Mouse (Mus musculus) T-helper 17 cell (primary cell): Measurements from ENCODE around the gene Coa3.

Source experiments
- in situ Hi-C, 2 experiments: fragments of 300-600 bp; cut with MboI, MseI; formaldehyde crosslinking; loops; 1 replicate in 1 of 2; 2 replicates in 1 of 2; pipeline ENCODE4 v1.15.1; 2025; ENCODE audit warnings: high pct_unique_total_duplicates in 2 of 2

Coa3 gene

GRCm38 (mm10) chr11:101252941-101253340, 26.0 kb downstream of the Coa3 start:
- in situ Hi-C loops: no loop called here

GRCm38 (mm10) chr11:101251031-101251430, 27.9 kb downstream of the Coa3 start:
- in situ Hi-C loops: no loop called here

- in situ Hi-C loops: loop anchor here in 1 of 2 experiments (5.0 kb wide), 1 partner anchor 36 kb away; no protein-coding TSS in a partner anchor
Observed at GRCm38 (mm10) chr11:101248258-101248994, 30.5 kb downstream of the Coa3 start.

GRCm38 (mm10) chr11:101247521-101248030, 31.3 kb downstream of the Coa3 start:
- in situ Hi-C loops: loop anchor here in 1 of 2 experiments (5.0 kb wide), 1 partner anchor 35 kb away; no protein-coding TSS in a partner anchor

GRCm38 (mm10) chr11:101246702-101247012, 32.3 kb downstream of the Coa3 start:
- in situ Hi-C loops: loop anchor here in 1 of 2 experiments (5.0 kb wide), 1 partner anchor 34 kb away; no protein-coding TSS in a partner anchor

GRCm38 (mm10) chr11:101245855-101246701, 32.8 kb downstream of the Coa3 start, which contains the start of gene Ramp2:
Gene Ramp2, plus strand, starts transcription at chr11:101246028.
- in situ Hi-C loops: loop anchor here in 1 of 2 experiments (5.0 kb wide), 1 partner anchor 34 kb away; no protein-coding TSS in a partner anchor

- in situ Hi-C loops: loop anchor here in 1 of 2 experiments (5.0 kb wide), 1 partner anchor 33 kb away; no protein-coding TSS in a partner anchor
Observed at GRCm38 (mm10) chr11:101245071-101245470, 33.8 kb downstream of the Coa3 start.

- in situ Hi-C loops: no loop called here
Observed at GRCm38 (mm10) chr11:101238071-101238647, 40.8 kb downstream of the Coa3 start.

- in situ Hi-C loops: no loop called here
Observed at GRCm38 (mm10) chr11:101236782-101237181, 42.1 kb downstream of the Coa3 start.

- in situ Hi-C loops: no loop called here
Observed at GRCm38 (mm10) chr11:101235429-101235828, 43.5 kb downstream of the Coa3 start.

GRCm38 (mm10) chr11:101234124-101234523, 44.8 kb downstream of the Coa3 start:
- in situ Hi-C loops: no loop called here

GRCm38 (mm10) chr11:101233240-101233639, 45.7 kb downstream of the Coa3 start:
- in situ Hi-C loops: no loop called here

- in situ Hi-C loops: no loop called here
Observed at GRCm38 (mm10) chr11:101232010-101232839, 46.7 kb downstream of the Coa3 start.

- in situ Hi-C loops: no loop called here
Observed at GRCm38 (mm10) chr11:101230991-101231871, 47.7 kb downstream of the Coa3 start.

GRCm38 (mm10) chr11:101230526-101230925, 48.4 kb downstream of the Coa3 start:
- in situ Hi-C loops: no loop called here

GRCm38 (mm10) chr11:101230061-101230511, 48.8 kb downstream of the Coa3 start:
- in situ Hi-C loops: no loop called here

GRCm38 (mm10) chr11:101229361-101229900, 49.5 kb downstream of the Coa3 start:
- in situ Hi-C loops: no loop called here
